Mouse (Mus musculus): ENCODE measurements around the gene Icos. TPM values are rescaled to one million over a fixed set of nuclear protein-coding genes. Genes with fewer than 3 reads are reported as not detected.

Gene Icos
- polyA plus RNA-seq, 1 experiment from 2014 or later, result 0.34 TPM

GRCm38 (mm10) chr1:61039310-61039709 lies 61.6 kb downstream of the Icos start:
- ATAC-seq (ENCODE audit: insufficient read depth, low FRiP score), result no peak
- Histone ChIP-seq H3K4me3 (replicated peaks; ENCODE audit: low read length) (no peak overlapping the region), H3K27ac (ENCODE audit: low read length) (no peak overlapping the region), H3K4me2 (ENCODE audit: low read depth, low read length) (no peak overlapping the region), H3K36me3 (ENCODE audit: control insufficient read depth, insufficient read depth, low read length) (no peaks in the 10 kb centered on the region), H3K9ac (ENCODE audit: low read length) (no peak overlapping the region), H3K4me1 (ENCODE audit: control insufficient read depth, insufficient read depth, low read length) (no peaks in the 10 kb centered on the region), H3K9me3 (replicated peaks; ENCODE audit: control insufficient read depth, low read length) (no peaks in the 10 kb centered on the region), H3K27me3 (ENCODE audit: control insufficient read depth, insufficient read depth, low read length) (peaks cover 2% of the 10 kb centered on the region; the same call in 1 of the 2 replicates)
- 83% methylated on average over 4 of the region's 4 CpGs for WGBS

DNA sequence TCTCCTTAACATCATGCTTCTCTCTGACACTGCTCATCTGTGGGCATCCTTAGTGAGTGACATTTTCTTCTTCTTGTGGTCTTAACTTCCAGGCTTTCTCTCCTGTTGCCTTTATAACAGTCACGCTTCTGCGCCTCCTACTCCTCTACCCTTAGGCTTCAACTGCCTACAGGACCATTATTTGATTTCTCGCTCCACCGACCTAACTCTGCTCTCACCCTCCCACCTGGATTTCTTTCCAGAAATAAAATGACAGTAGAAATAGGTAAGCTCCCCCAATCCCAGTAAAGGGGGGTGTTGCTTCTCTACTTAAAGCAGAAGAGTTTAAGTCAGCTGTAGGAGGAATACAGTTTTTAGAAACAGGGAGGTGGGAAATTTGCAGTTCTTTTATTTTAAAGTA lies 62.7 kb downstream of the Icos start:
- no peaks in the 10 kb centered on the region for H3K36me3 ChIP-seq (ENCODE audit: control insufficient read depth, insufficient read depth, low read length)
- H3K4me1 ChIP-seq (ENCODE audit: control insufficient read depth, insufficient read depth, low read length), result no peaks in the 10 kb centered on the region
- H3K27me3 ChIP-seq (ENCODE audit: control insufficient read depth, insufficient read depth, low read length), result peaks cover 2% of the 10 kb centered on the region; the same call in 1 of the 2 replicates
- 92% methylated on average over 4 of the region's 4 CpGs for WGBS
- no peak overlapping the region for H3K27ac ChIP-seq (ENCODE audit: low read length)
- no peak overlapping the region for H3K4me2 ChIP-seq (ENCODE audit: low read depth, low read length)
- no peak overlapping the region for H3K9ac ChIP-seq (ENCODE audit: low read length)
- ATAC-seq (ENCODE audit: insufficient read depth, low FRiP score), result no peak
- no peak overlapping the region for H3K4me3 ChIP-seq (replicated peaks; ENCODE audit: low read length)
- H3K9me3 ChIP-seq (replicated peaks; ENCODE audit: control insufficient read depth, low read length), result no peaks in the 10 kb centered on the region

DNA sequence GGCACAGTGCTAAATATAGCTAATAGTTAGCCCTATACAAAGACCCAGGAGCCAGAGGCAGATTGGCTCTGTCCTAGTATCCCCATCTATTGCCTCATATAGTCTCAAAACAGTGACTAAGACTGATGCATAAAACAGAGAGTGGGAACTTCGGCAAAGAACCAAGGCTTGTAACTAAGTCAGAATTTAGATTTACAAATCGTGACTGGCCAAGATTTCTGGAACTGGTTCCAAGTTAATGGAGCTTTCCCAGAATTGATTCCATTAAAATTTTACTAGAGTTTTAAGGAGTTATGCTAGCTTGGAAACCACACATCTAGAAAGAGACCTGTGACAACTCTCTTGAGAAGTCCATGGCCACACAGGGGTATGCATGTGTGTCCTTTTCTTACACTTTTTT lies 65.1 kb downstream of the Icos start:
- H3K4me1 ChIP-seq (ENCODE audit: control insufficient read depth, insufficient read depth, low read length), result no peaks in the 10 kb centered on the region
- peak; percentile 66; the same call in 1 of the 2 replicates for ATAC-seq (ENCODE audit: insufficient read depth, low FRiP score)
- H3K36me3 ChIP-seq (ENCODE audit: control insufficient read depth, insufficient read depth, low read length), result no peaks in the 10 kb centered on the region
- WGBS, result 58% methylated on average over 2 of the region's 2 CpGs
- H3K4me3 ChIP-seq (replicated peaks; ENCODE audit: low read length), result no peak overlapping the region
- H3K4me2 ChIP-seq (ENCODE audit: low read depth, low read length), result no peak overlapping the region
- H3K27ac ChIP-seq (ENCODE audit: low read length), result no peak overlapping the region
- H3K9me3 ChIP-seq (replicated peaks; ENCODE audit: control insufficient read depth, low read length), result no peaks in the 10 kb centered on the region
- H3K9ac ChIP-seq (ENCODE audit: low read length), result no peak overlapping the region
- peaks cover 2% of the 10 kb centered on the region; the same call in 1 of the 2 replicates for H3K27me3 ChIP-seq (ENCODE audit: control insufficient read depth, insufficient read depth, low read length)

- H3K36me3 ChIP-seq (ENCODE audit: control insufficient read depth, insufficient read depth, low read length), result no peaks in the 10 kb centered on the region
- H3K4me2 ChIP-seq (ENCODE audit: low read depth, low read length), result no peak overlapping the region
- H3K9me3 ChIP-seq (replicated peaks; ENCODE audit: control insufficient read depth, low read length), result no peaks in the 10 kb centered on the region
- no peak for ATAC-seq (ENCODE audit: insufficient read depth, low FRiP score)
- no peaks in the 10 kb centered on the region for H3K4me1 ChIP-seq (ENCODE audit: control insufficient read depth, insufficient read depth, low read length)
- H3K27ac ChIP-seq (ENCODE audit: low read length), result no peak overlapping the region
- no peak overlapping the region for H3K4me3 ChIP-seq (replicated peaks; ENCODE audit: low read length)
- no peaks in the 10 kb centered on the region for H3K27me3 ChIP-seq (ENCODE audit: control insufficient read depth, insufficient read depth, low read length)
- 79% methylated on average over 3 of the region's 3 CpGs for WGBS
- H3K9ac ChIP-seq (ENCODE audit: low read length), result no peak overlapping the region
Observed at GRCm38 (mm10) chr1:61046055-61046705, 68.5 kb downstream of the Icos start.

GRCm38 (mm10) chr1:61047336-61047735 lies 69.6 kb downstream of the Icos start:
- H3K27ac ChIP-seq (ENCODE audit: low read length), result no peak overlapping the region
- H3K9me3 ChIP-seq (replicated peaks; ENCODE audit: control insufficient read depth, low read length), result no peaks in the 10 kb centered on the region
- no peak for ATAC-seq (ENCODE audit: insufficient read depth, low FRiP score)
- no peak overlapping the region for H3K4me2 ChIP-seq (ENCODE audit: low read depth, low read length)
- no peaks in the 10 kb centered on the region for H3K36me3 ChIP-seq (ENCODE audit: control insufficient read depth, insufficient read depth, low read length)
- no peak overlapping the region for H3K4me3 ChIP-seq (replicated peaks; ENCODE audit: low read length)
- no peaks in the 10 kb centered on the region for H3K27me3 ChIP-seq (ENCODE audit: control insufficient read depth, insufficient read depth, low read length)
- no peak overlapping the region for H3K9ac ChIP-seq (ENCODE audit: low read length)
- H3K4me1 ChIP-seq (ENCODE audit: control insufficient read depth, insufficient read depth, low read length), result no peaks in the 10 kb centered on the region
- 84% methylated on average over 3 of the region's 3 CpGs for WGBS

Other genes starting within 250 kb of the Icos start
- gene Ctla4, start 90.9 kb upstream of the Icos start, polyA plus RNA-seq (2015; fragmentation: Nextera tagmentation; extraction: Ambion mirVana), result not detected in 2 replicates